Mouse (Mus musculus): ENCODE data around the gene Ifna7.
"Not testable (repeated sequence)": the region's sequence is repeated elsewhere in the genome, so short reads cannot be mapped to it uniquely, and the experiment has no call there.

DNA sequence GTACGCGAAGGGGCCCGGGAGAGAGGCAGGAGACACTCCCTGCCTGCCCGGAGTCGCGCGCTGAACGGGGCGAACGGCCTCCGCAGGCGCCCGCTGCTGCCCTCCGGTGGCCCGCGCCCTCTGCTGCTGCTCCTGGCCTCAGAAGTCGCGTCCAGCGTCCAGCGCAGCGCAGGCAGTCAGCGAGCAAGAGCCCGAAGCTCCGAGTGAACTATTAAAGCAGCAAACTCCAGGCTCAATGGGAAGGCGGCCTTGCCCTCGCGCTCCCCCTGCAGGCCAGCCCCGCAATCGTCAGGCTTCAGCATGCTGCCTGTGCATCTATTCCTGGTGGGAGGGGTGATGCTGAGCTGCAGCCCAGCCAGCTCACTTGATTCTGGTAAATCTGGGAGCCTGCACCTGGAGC lies 13.1 kb upstream of the Ifna7 start, which contains the start of gene Gm13287:
- TF ChIP-seq CTCF (IDR thresholded peaks at IDR 0.05; ENCODE audit: low read depth, low read length); POLR2A (IDR thresholded peaks at IDR 0.05; ENCODE audit: borderline replicate concordance, low read depth, low read length): not testable (repeated sequence)

Measured in bone marrow macrophage, adult 2 months (primary cell).